ENCODE assay signal across 10 mouse cellular contexts in the genomic region with DNA sequence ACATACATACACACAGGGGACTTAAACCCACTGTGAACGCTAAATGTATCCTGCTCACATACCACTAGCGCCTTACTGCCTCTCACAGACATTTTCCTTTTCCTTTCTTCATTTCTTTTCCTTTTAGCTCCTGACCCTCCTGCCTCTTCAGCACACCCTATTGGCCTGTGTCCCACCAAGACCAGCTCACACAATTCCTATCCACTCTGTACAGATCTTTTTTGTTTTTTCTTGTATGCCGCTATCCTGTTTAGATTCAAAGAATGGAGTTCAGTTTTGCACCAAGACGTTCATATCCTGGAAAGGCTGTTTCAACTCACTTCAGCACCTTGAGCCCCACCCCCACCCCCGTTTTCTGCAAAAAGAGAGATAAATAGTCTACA. TPM values are rescaled to one million over a fixed set of nuclear protein-coding genes. Genes with fewer than 3 reads are reported as not detected.
DNase-seq lines count a peak whose midpoint lies in the region; ATAC-seq and TF ChIP-seq lines count a peak whose summit lies in the region.
"Had no signal": no experiment of that assay in that cellular context is flagged by ENCODE, and none has a peak within 500 bp of the region (broad histone marks: within the 10 kb centered on the region; RNA-seq: fewer than 3 reads in every experiment).

No protein-coding gene starts in this region.

- no peak for ATAC-seq in heart, embryonic 11.5 days (replicated peaks; ENCODE audit: insufficient number of reproducible peaks, low FRiP score, low TSS enrichment)
- ATAC-seq in forebrain, embryonic 15.5 days (replicated peaks), result no peak
- no peak for ATAC-seq in erythroid progenitor cell, adult 5-6 weeks (replicated peaks; ENCODE audit: low FRiP score, poor library complexity, severe bottlenecking)

- H3K4me3 ChIP-seq in heart, embryonic 11.5 days (ENCODE audit: low read depth, low read length), result peak overlapping the region; percentile 29
- H3K4me3 ChIP-seq in E14TG2a.4 (replicated peaks; ENCODE audit: low read length), result peak overlapping the region; percentile 76
- H3K4me3 ChIP-seq in forebrain, embryonic 15.5 days, result peak overlapping the region; percentile 47
- peak overlapping the region; percentile 84 for H3K4me3 ChIP-seq in midbrain, embryonic 10.5 days

- H3K36me3 ChIP-seq in heart, embryonic 11.5 days (ENCODE audit: control insufficient read depth, insufficient read depth, low read length), result peaks cover 10% of the 10 kb centered on the region
- peaks cover 2% of the 10 kb centered on the region for H3K36me3 ChIP-seq in E14TG2a.4 (ENCODE audit: insufficient read depth, low read length)
- peaks cover 8% of the 10 kb centered on the region for H3K36me3 ChIP-seq in forebrain, embryonic 15.5 days
- H3K36me3 ChIP-seq in midbrain, embryonic 10.5 days, result peaks cover 64% of the 10 kb centered on the region

- intact Hi-C loops in heart, postnatal 14 days (cut with DNase I), result no loop called here

- H3K9ac ChIP-seq in heart, embryonic 11.5 days (ENCODE audit: low read depth, low read length), result peak overlapping the region; percentile 56
- H3K9ac ChIP-seq in forebrain, embryonic 15.5 days (replicated peaks), result peak overlapping the region; percentile 71

- no peaks in the 10 kb centered on the region; the same call in 1 of the 2 replicates for H3K9me3 ChIP-seq in heart, embryonic 11.5 days (replicated peaks; ENCODE audit: control insufficient read depth, low read length)
- H3K9me3 ChIP-seq in E14TG2a.4 (ENCODE audit: low read length), result no peaks in the 10 kb centered on the region
- H3K9me3 ChIP-seq in forebrain, embryonic 15.5 days, result no peaks in the 10 kb centered on the region
- peaks cover 8% of the 10 kb centered on the region for H3K9me3 ChIP-seq in midbrain, embryonic 10.5 days (replicated peaks)

- DNase-seq in heart, postnatal 14 days, result no peak
- DNase-seq in midbrain, embryonic 10.5 days (ENCODE audit: low spot score), result no peak
- DNase-seq in frontal cortex, postnatal 14 days (ENCODE audit: low spot score in 2 of 2), result no peak
- DNase-seq in cerebellum, adult 11 months, result no peak
- DNase-seq: B cell, adult 2 months; lung, postnatal 36 days had no signal

- H3K4me2 ChIP-seq in heart, embryonic 11.5 days, result peak overlapping the region; percentile 55
- H3K4me2 ChIP-seq in forebrain, embryonic 15.5 days (replicated peaks), result peak overlapping the region; percentile 89

- peak overlapping the region; percentile 74 for H3K27ac ChIP-seq in heart, embryonic 11.5 days (ENCODE audit: low read depth, low read length)
- H3K27ac ChIP-seq in forebrain, embryonic 15.5 days (replicated peaks), result peak overlapping the region; percentile 99
- H3K27ac ChIP-seq in midbrain, embryonic 10.5 days (replicated peaks), result peak overlapping the region; percentile 100

- TF ChIP-seq CTCF in E14TG2a.4 (conservative IDR thresholded peaks at IDR 0.05; ENCODE audit: low read length), result no peak

- peaks cover 17% of the 10 kb centered on the region; the same call in 1 of the 2 replicates for H3K27me3 ChIP-seq in heart, embryonic 11.5 days (ENCODE audit: control insufficient read depth, insufficient read depth, low read length)
- H3K27me3 ChIP-seq in E14TG2a.4 (ENCODE audit: insufficient read depth, low read length), result peaks cover 37% of the 10 kb centered on the region
- H3K27me3 ChIP-seq in forebrain, embryonic 15.5 days, result no peaks in the 10 kb centered on the region
- peaks cover 23% of the 10 kb centered on the region; the same call in 1 of the 2 replicates for H3K27me3 ChIP-seq in midbrain, embryonic 10.5 days (ENCODE audit: low read depth, poor library complexity, severe bottlenecking)

- peaks cover 35% of the 10 kb centered on the region for H3K4me1 ChIP-seq in heart, embryonic 11.5 days (ENCODE audit: control insufficient read depth, insufficient read depth, low read length)
- H3K4me1 ChIP-seq in E14TG2a.4 (replicated peaks; ENCODE audit: low read depth, low read length), result peaks cover 80% of the 10 kb centered on the region
- peaks cover 60% of the 10 kb centered on the region for H3K4me1 ChIP-seq in forebrain, embryonic 15.5 days
- H3K4me1 ChIP-seq in midbrain, embryonic 10.5 days, result peaks cover 54% of the 10 kb centered on the region

- 25% methylated on average over 5 of the region's 5 CpGs for WGBS in heart, embryonic 11.5 days (ENCODE audit: insufficient replicate concordance)
- WGBS in forebrain, embryonic 15.5 days, result 12% methylated on average over 5 of the region's 5 CpGs
- 31% methylated on average over 5 of the region's 5 CpGs for WGBS in midbrain, embryonic 10.5 days

RNA-seq across cellular contexts. Expression of gene Ddr1, which starts 5.9 kb away (rescaled TPM):
- 60.6 and 89.2 TPM in 2 replicates for polyA plus RNA-seq in heart, embryonic 11.5 days (2014; fragmentation: Nextera tagmentation; extraction: Ambion mirVana)
- total RNA-seq in heart, postnatal 14 days (2021), result 10 to 100 TPM; 40.1 to 44.1 TPM
- polyA plus RNA-seq in forebrain, embryonic 15.5 days (2015; fragmentation: Nextera tagmentation; extraction: Ambion mirVana), result 127 TPM in 2 replicates
- 142 and 193 TPM in 2 replicates for polyA plus RNA-seq in midbrain, embryonic 10.5 days (2016; fragmentation: Nextera tagmentation; extraction: Ambion mirVana)
- total RNA-seq in erythroid progenitor cell, adult 5-6 weeks (2015; ENCODE audit: low replicate concordance), result not detected in 2 replicates
- total RNA-seq in erythroid progenitor cell, adult 5-6 weeks (2017; ENCODE audit: low replicate concordance), result 0.26 TPM in 1 of 2 replicates, not detected in the other

RNA-seq across cellular contexts. Expression of gene Gtf2h4, which starts 25.0 kb away (rescaled TPM):
- polyA plus RNA-seq in heart, embryonic 11.5 days (2014; fragmentation: Nextera tagmentation; extraction: Ambion mirVana), result 30.1 and 31.1 TPM in 2 replicates
- 10 to 100 TPM; 16.8 to 23.2 TPM for total RNA-seq in heart, postnatal 14 days (2021)
- polyA plus RNA-seq in forebrain, embryonic 15.5 days (2015; fragmentation: Nextera tagmentation; extraction: Ambion mirVana), result 36.1 and 37.8 TPM in 2 replicates
- 50.1 and 52.3 TPM in 2 replicates for polyA plus RNA-seq in midbrain, embryonic 10.5 days (2016; fragmentation: Nextera tagmentation; extraction: Ambion mirVana)
- 1.1 and 2.5 TPM in 2 replicates for total RNA-seq in erythroid progenitor cell, adult 5-6 weeks (2015; ENCODE audit: low replicate concordance)
- 3.6 and 6.3 TPM in 2 replicates for total RNA-seq in erythroid progenitor cell, adult 5-6 weeks (2017; ENCODE audit: low replicate concordance)

RNA-seq across cellular contexts. Expression of gene Vars2, which starts 31.1 kb away (rescaled TPM):
- polyA plus RNA-seq in heart, embryonic 11.5 days (2014; fragmentation: Nextera tagmentation; extraction: Ambion mirVana), result 9.1 and 12.7 TPM in 2 replicates
- 10 to 100 TPM; 29.6 to 30.7 TPM for total RNA-seq in heart, postnatal 14 days (2021)
- polyA plus RNA-seq in forebrain, embryonic 15.5 days (2015; fragmentation: Nextera tagmentation; extraction: Ambion mirVana), result 16.2 and 18.1 TPM in 2 replicates
- polyA plus RNA-seq in midbrain, embryonic 10.5 days (2016; fragmentation: Nextera tagmentation; extraction: Ambion mirVana), result 19.3 and 20.6 TPM in 2 replicates
- total RNA-seq in erythroid progenitor cell, adult 5-6 weeks (2015; ENCODE audit: low replicate concordance), result 2.5 TPM in 1 of 2 replicates, not detected in the other
- 0.23 and 0.77 TPM in 2 replicates for total RNA-seq in erythroid progenitor cell, adult 5-6 weeks (2017; ENCODE audit: low replicate concordance)

RNA-seq across cellular contexts. Expression of gene Mucl3, which starts 55.0 kb away (rescaled TPM):
- polyA plus RNA-seq in heart, embryonic 11.5 days (2014; fragmentation: Nextera tagmentation; extraction: Ambion mirVana), result 0.29 and 0.62 TPM in 2 replicates
- total RNA-seq in heart, postnatal 14 days (2021), result not detected
- not detected in 2 replicates for polyA plus RNA-seq in forebrain, embryonic 15.5 days (2015; fragmentation: Nextera tagmentation; extraction: Ambion mirVana)
- polyA plus RNA-seq in midbrain, embryonic 10.5 days (2016; fragmentation: Nextera tagmentation; extraction: Ambion mirVana), result 0.17 and 0.22 TPM in 2 replicates
- total RNA-seq in erythroid progenitor cell, adult 5-6 weeks (2015; ENCODE audit: low replicate concordance), result not detected in 2 replicates
- total RNA-seq in erythroid progenitor cell, adult 5-6 weeks (2017; ENCODE audit: low replicate concordance), result not detected in 2 replicates

Comparison
In these comparisons a context has a peak if more than half of its experiments do, and no peak if none do; other contexts are left out.
1. H3K4me3 ChIP-seq: peak in every context shown above with its lines; median percentile 84 in midbrain, embryonic 10.5 days; 76 in E14TG2a.4; 47 in forebrain, embryonic 15.5 days; 29 in heart, embryonic 11.5 days.